Mouse (Mus musculus) naive thymus-derived CD4-positive, alpha-beta T cell, adult 5 months (primary cell): ENCODE data around the gene Il12rb1. TPM values are rescaled to one million over a fixed set of nuclear protein-coding genes. Genes with fewer than 3 reads are reported as not detected.

Experiments
- polyA plus RNA-seq: library from polyadenylated mRNA; unstranded; fragments of 100-300 nt; shearing (Covaris generic); gene quantifications from one replicate; pipeline ENCODE4 v1.2.1, GENCODE M21; 2017

Gene Il12rb1
- polyA plus RNA-seq, result 1.9 TPM

GRCm38 (mm10) chr8:70808239-70808638 lies at the start of gene Il12rb1:
Gene Il12rb1, plus strand, starts transcription at chr8:70808449.

GRCm38 (mm10) chr8:70760775-70761406 lies 47.4 kb upstream of the Il12rb1 start, which contains the start of gene Mpv17l2:
Gene Mpv17l2, minus strand, starts transcription at chr8:70760946.

GRCm38 (mm10) chr8:70776496-70777444 lies 31.5 kb upstream of the Il12rb1 start, which contains the start of gene Pik3r2:
Gene Pik3r2, minus strand, starts transcription at chr8:70776713.

GRCm38 (mm10) chr8:70804481-70805206 lies 3.6 kb upstream of the Il12rb1 start, which contains the start of gene Mast3:
Gene Mast3, minus strand, starts transcription at chr8:70805054.

GRCm38 (mm10) chr8:70839408-70840351 lies 31.4 kb downstream of the Il12rb1 start, which contains the start of gene Arrdc2:
Gene Arrdc2, minus strand, starts transcription at chr8:70839720.

GRCm38 (mm10) chr8:70862824-70863641 lies 54.8 kb downstream of the Il12rb1 start, which contains the start of gene Kcnn1:
Gene Kcnn1, minus strand, starts transcription at chr8:70863258.

Other genes starting within 250 kb of the Il12rb1 start
- 86.8 TPM for gene Isyna1, start 214.1 kb upstream of the Il12rb1 start, polyA plus RNA-seq
- 127 TPM for gene Ssbp4, start 199.6 kb upstream of the Il12rb1 start, polyA plus RNA-seq
- 0.36 TPM for gene Lrrc25, start 192.3 kb upstream of the Il12rb1 start, polyA plus RNA-seq
- gene Gdf15, start 176.0 kb upstream of the Il12rb1 start, polyA plus RNA-seq, result not detected
- gene Pgpep1, start 148.1 kb upstream of the Il12rb1 start, polyA plus RNA-seq, result 0.44 TPM
- 329 TPM for gene Lsm4, start 135.2 kb upstream of the Il12rb1 start, polyA plus RNA-seq
- 969 TPM for gene Jund, start 109.5 kb upstream of the Il12rb1 start, polyA plus RNA-seq
- 0.07 TPM for gene Iqcn, start 105.0 kb upstream of the Il12rb1 start, polyA plus RNA-seq
- not detected for gene Gm3336, start 89.9 kb upstream of the Il12rb1 start, polyA plus RNA-seq
- 0.22 TPM for gene Pde4c, start 84.7 kb upstream of the Il12rb1 start, polyA plus RNA-seq
- gene Rab3a, start 53.8 kb upstream of the Il12rb1 start, polyA plus RNA-seq, result 3.6 TPM
- gene Mpv17l2, start 47.5 kb upstream of the Il12rb1 start, polyA plus RNA-seq, result 26.5 TPM
- gene Pik3r2, start 31.7 kb upstream of the Il12rb1 start, polyA plus RNA-seq, result 12.9 TPM
- gene Mast3, start 3.4 kb upstream of the Il12rb1 start, polyA plus RNA-seq, result 98.5 TPM
- gene Arrdc2, start 31.3 kb downstream of the Il12rb1 start, polyA plus RNA-seq, result 25.1 TPM
- not detected for gene Kcnn1, start 54.8 kb downstream of the Il12rb1 start, polyA plus RNA-seq
- 45.8 TPM for gene Ccdc124, start 65.5 kb downstream of the Il12rb1 start, polyA plus RNA-seq
- not detected for gene Slc5a5, start 84.3 kb downstream of the Il12rb1 start, polyA plus RNA-seq
- gene Rpl18a, start 89.0 kb downstream of the Il12rb1 start, polyA plus RNA-seq, result 8,391 TPM
- 59.0 TPM for gene Map1s, start 97.5 kb downstream of the Il12rb1 start, polyA plus RNA-seq